Mouse (Mus musculus): ENCODE results near the gene Cmss1. TPM values are rescaled to one million over a fixed set of nuclear protein-coding genes. Genes with fewer than 3 reads are reported as not detected.
A peak's percentile ranks its signal among the peaks of the same experiment; 100 is the strongest.

The Cmss1 gene
- polyA plus RNA-seq, 1 experiment: 3.0 TPM

DNA sequence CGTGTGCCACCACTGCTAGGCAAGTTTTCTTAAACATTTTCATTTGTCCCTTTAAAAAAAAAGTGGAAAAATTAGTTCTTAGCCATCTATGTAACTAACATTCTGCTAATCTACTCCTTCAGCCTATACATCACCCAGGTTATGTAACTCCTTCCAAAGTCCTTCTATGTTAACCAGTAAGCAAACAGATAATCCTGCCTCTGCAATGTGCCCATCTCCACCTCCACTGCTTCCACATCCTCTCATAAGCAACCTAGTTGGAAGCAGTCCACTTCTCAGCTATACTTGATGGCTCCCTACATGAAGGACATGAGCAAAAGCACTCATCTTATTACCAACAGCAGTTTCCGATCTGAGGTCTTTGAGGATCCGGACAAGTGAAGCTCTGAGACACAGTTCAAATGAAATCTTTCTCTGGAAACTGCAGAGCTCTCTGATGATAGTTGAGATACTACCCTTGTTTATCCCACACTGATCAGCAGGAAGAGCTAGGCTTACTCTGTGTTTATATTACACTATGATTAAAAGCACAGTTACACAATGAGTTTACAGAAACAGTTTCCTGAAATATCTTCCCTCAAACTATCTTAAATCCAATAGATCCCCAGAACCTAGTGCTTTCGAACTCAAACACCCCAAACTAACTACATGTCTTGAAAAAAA, 9.2 kb downstream of the Cmss1 start:
- TF ChIP-seq CTCF (IDR thresholded peaks at IDR 0.05; ENCODE audit: extremely low read depth, insufficient read depth, insufficient read length, insufficient replicate concordance) (no peak), POLR2A (IDR thresholded peaks at IDR 0.05; ENCODE audit: low read depth, low read length) (no peak)
- Histone ChIP-seq H3K4me3 (ENCODE audit: extremely low read depth, insufficient read depth, insufficient read length) (no peak overlapping the region), H3K4me1 (ENCODE audit: control insufficient read depth, insufficient read depth, insufficient read length) (no peaks in the 10 kb centered on the region), H3K36me3 (ENCODE audit: control insufficient read depth, insufficient read depth, low read length) (no peaks in the 10 kb centered on the region), H3K27me3 (ENCODE audit: control insufficient read depth, insufficient read depth, low read length) (no peaks in the 10 kb centered on the region), H3K27ac (ENCODE audit: insufficient read depth, low read length) (no peak overlapping the region)
- no peak for DNase-seq (ENCODE audit: low read depth in 1 of 2, low spot score in 2 of 2)
- WGBS: 91% methylated on average over 4 of the region's 4 CpGs

DNA sequence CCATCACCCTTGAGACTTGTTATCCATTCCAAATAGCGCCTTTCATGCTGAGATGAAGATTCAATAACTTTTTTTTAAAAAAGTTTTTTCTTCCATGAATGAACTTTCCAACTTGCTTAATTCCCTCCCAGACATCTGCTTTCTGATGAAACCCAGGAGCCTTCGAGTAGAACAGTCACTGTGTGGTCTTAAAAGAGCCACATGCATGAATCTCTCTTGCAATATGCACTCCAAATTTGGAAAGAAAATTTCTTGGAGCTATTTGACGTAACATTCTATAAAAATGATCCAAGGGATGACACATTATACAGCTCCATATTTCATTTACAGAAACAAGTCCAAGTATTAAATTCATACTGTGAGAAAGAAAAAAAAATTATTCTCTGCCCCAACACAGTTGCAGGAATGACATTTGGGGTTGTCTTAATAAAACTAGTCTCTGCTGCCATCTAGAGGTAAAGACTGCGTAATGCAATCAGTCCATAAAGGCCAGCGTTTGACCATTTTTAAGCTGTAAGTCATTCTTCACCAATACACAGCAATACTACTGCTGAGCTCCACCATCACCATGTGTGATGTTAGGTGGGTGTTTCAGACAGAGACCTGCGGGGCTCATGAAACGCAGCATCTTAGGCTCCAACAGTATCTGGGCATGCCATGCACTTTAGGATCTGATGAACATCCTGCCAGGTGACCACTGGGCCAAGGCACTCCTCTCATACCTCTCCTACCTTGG, 13.1 kb downstream of the Cmss1 start:
- 44% methylated on average over 7 of the region's 7 CpGs for WGBS
- no peaks in the 10 kb centered on the region for H3K4me1 ChIP-seq (ENCODE audit: control insufficient read depth, insufficient read depth, insufficient read length)
- peak in 1 of 2 experiments; percentile 5 for DNase-seq (ENCODE audit: low read depth in 1 of 2, low spot score in 2 of 2)
- H3K4me3 ChIP-seq (ENCODE audit: extremely low read depth, insufficient read depth, insufficient read length): no peak overlapping the region
- H3K27me3 ChIP-seq (ENCODE audit: control insufficient read depth, insufficient read depth, low read length): no peaks in the 10 kb centered on the region
- no peak overlapping the region for H3K27ac ChIP-seq (ENCODE audit: insufficient read depth, low read length)
- TF ChIP-seq CTCF (IDR thresholded peaks at IDR 0.05; ENCODE audit: extremely low read depth, insufficient read depth, insufficient read length, insufficient replicate concordance) (0 out of 2 replicates have a peak, but pooled peaks have one; percentile 22), POLR2A (IDR thresholded peaks at IDR 0.05; ENCODE audit: low read depth, low read length) (no peak)
- no peaks in the 10 kb centered on the region for H3K36me3 ChIP-seq (ENCODE audit: control insufficient read depth, insufficient read depth, low read length)

DNA sequence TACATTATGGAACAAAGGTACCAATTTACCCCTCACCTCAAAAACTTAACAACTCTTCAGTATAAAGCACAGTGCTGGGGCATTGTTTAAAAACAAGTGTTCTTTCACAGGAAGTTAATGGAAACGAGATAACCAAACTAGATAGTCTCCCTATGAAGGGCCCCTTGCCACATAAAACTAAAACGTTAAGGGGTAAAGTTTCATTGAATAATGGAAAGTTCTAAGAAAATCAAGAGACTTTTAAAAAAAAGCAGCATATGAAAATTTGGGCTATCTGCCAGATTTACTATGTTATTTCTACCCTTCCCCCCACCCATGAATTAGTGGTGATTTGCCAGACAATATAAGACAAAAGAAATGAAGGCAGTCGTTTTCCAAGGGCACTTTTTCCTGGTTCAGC, 21.5 kb downstream of the Cmss1 start:
- no peak for DNase-seq (ENCODE audit: low read depth in 1 of 2, low spot score in 2 of 2)
- 15% methylated on average over 3 of the region's 3 CpGs for WGBS
- H3K4me1 ChIP-seq (ENCODE audit: control insufficient read depth, insufficient read depth, insufficient read length): no peaks in the 10 kb centered on the region
- H3K36me3 ChIP-seq (ENCODE audit: control insufficient read depth, insufficient read depth, low read length): no peaks in the 10 kb centered on the region
- no peak overlapping the region for H3K4me3 ChIP-seq (ENCODE audit: extremely low read depth, insufficient read depth, insufficient read length)
- no peaks in the 10 kb centered on the region for H3K27me3 ChIP-seq (ENCODE audit: control insufficient read depth, insufficient read depth, low read length)
- no peak overlapping the region for H3K27ac ChIP-seq (ENCODE audit: insufficient read depth, low read length)
- no peak for TF ChIP-seq POLR2A (IDR thresholded peaks at IDR 0.05; ENCODE audit: low read depth, low read length)
- TF ChIP-seq CTCF (IDR thresholded peaks at IDR 0.05; ENCODE audit: extremely low read depth, insufficient read depth, insufficient read length, insufficient replicate concordance): no peak

DNA sequence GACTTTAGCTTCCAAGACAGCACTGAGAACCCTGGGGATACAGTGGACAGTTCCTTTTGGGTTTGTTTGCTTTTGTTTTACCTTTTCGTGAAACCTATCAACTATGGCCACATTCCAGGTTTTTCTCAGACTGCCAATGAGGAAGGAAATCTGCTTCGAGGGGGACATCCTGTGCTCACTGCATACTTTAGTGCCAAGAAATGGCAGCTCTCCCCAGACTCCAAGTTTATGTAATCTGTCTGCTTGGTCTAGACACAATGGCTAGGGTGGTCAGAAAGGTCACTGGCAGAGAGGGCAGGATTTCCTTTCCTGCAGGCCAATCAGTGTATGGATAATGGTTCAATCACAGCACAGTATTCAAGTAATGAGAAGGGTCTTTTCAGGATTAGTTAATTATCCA, 24.7 kb downstream of the Cmss1 start:
- TF ChIP-seq POLR2A (IDR thresholded peaks at IDR 0.05; ENCODE audit: low read depth, low read length) (no peak), CTCF (IDR thresholded peaks at IDR 0.05; ENCODE audit: extremely low read depth, insufficient read depth, insufficient read length, insufficient replicate concordance) (no peak)
- no peak overlapping the region for H3K27ac ChIP-seq (ENCODE audit: insufficient read depth, low read length)
- H3K36me3 ChIP-seq (ENCODE audit: control insufficient read depth, insufficient read depth, low read length): peaks cover 1% of the 10 kb centered on the region; the same call in 1 of the 2 replicates
- DNase-seq (ENCODE audit: low read depth in 1 of 2, low spot score in 2 of 2): no peak
- 43% methylated on average over 2 of the region's 2 CpGs for WGBS
- H3K4me1 ChIP-seq (ENCODE audit: control insufficient read depth, insufficient read depth, insufficient read length): no peaks in the 10 kb centered on the region
- H3K27me3 ChIP-seq (ENCODE audit: control insufficient read depth, insufficient read depth, low read length): no peaks in the 10 kb centered on the region
- H3K4me3 ChIP-seq (ENCODE audit: extremely low read depth, insufficient read depth, insufficient read length): no peak overlapping the region

DNA sequence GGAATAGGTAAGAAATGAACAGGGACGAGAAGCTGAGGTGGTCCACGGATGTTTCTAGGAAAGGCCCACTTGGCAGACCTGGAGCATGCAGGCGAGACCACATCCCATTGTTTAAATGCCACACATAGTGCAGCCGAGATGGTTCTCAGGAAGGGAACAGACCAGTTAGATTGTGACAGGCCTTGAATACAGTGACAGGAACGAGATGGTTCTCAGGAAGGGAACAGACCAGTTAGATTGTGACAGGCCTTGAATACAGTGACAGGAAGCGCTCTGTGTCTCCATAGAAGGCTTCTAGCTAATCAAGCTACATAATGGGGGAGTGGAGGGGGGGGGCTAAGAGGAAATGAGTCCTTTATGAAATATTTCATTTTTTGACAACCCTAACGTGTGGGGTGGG, 26.6 kb downstream of the Cmss1 start:
- WGBS: 52% methylated on average over 7 of the region's 7 CpGs
- H3K27ac ChIP-seq (ENCODE audit: insufficient read depth, low read length): peak overlapping the region; percentile 4; the same call in 1 of the 2 replicates
- no peaks in the 10 kb centered on the region for H3K4me1 ChIP-seq (ENCODE audit: control insufficient read depth, insufficient read depth, insufficient read length)

DNA sequence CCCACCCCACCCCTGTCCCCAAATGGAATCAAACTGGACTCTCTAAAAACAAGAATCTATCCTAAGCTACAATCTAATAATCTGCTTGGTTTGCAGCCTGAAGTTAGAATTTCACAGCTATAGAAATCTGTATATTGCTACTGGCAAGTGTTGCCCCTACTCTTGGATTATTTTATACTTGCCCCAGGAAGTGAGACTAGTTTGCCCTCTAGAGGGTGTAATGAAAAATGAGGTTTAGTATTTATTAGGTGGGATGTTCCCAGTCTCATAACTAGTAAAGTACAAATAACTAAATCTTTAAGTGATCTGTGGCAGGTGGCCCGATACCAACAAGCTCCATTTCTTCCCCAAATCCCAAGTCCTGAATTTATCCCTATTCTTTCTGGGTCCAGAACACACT, 29.1 kb downstream of the Cmss1 start:
- H3K4me1 ChIP-seq (ENCODE audit: control insufficient read depth, insufficient read depth, insufficient read length): no peaks in the 10 kb centered on the region

More for the DNA sequence above, 26.6 kb downstream of the Cmss1 start:
- no peak overlapping the region for H3K4me3 ChIP-seq (ENCODE audit: extremely low read depth, insufficient read depth, insufficient read length)
- no peak for TF ChIP-seq CTCF (IDR thresholded peaks at IDR 0.05; ENCODE audit: extremely low read depth, insufficient read depth, insufficient read length, insufficient replicate concordance)
- no peak for TF ChIP-seq POLR2A (IDR thresholded peaks at IDR 0.05; ENCODE audit: low read depth, low read length)
- H3K27me3 ChIP-seq (ENCODE audit: control insufficient read depth, insufficient read depth, low read length): no peaks in the 10 kb centered on the region
- H3K36me3 ChIP-seq (ENCODE audit: control insufficient read depth, insufficient read depth, low read length): peaks cover 1% of the 10 kb centered on the region; the same call in 1 of the 2 replicates
- DNase-seq (ENCODE audit: low read depth in 1 of 2, low spot score in 2 of 2): no peak

More for the DNA sequence above, 29.1 kb downstream of the Cmss1 start:
- WGBS: 95% methylated on average over 1 of the region's 1 CpGs
- Histone ChIP-seq H3K27ac (ENCODE audit: insufficient read depth, low read length) (no peak overlapping the region), H3K4me3 (ENCODE audit: extremely low read depth, insufficient read depth, insufficient read length) (no peak overlapping the region), H3K36me3 (ENCODE audit: control insufficient read depth, insufficient read depth, low read length) (peaks cover 9% of the 10 kb centered on the region; the same call in 1 of the 2 replicates), H3K27me3 (ENCODE audit: control insufficient read depth, insufficient read depth, low read length) (no peaks in the 10 kb centered on the region)
- TF ChIP-seq CTCF (IDR thresholded peaks at IDR 0.05; ENCODE audit: extremely low read depth, insufficient read depth, insufficient read length, insufficient replicate concordance) (no peak), POLR2A (IDR thresholded peaks at IDR 0.05; ENCODE audit: low read depth, low read length) (no peak)
- DNase-seq (ENCODE audit: low read depth in 1 of 2, low spot score in 2 of 2): peak in 1 of 2 experiments; percentile 11
